Mouse (Mus musculus) lung, postnatal 25 days (tissue): ENCODE measurements at regions not wholly inside any gene's neighbourhood (a gene's known extent, or its start where the extent isn't known, plus 50 kb on each side); places are given as distances from the start of the nearest gene placed in this dataset.

Source experiments
- DNase-seq: peaks from one replicate; pipeline ENCODE4 v3.0.0; 2022; ENCODE audit warnings: low spot score

DNA sequence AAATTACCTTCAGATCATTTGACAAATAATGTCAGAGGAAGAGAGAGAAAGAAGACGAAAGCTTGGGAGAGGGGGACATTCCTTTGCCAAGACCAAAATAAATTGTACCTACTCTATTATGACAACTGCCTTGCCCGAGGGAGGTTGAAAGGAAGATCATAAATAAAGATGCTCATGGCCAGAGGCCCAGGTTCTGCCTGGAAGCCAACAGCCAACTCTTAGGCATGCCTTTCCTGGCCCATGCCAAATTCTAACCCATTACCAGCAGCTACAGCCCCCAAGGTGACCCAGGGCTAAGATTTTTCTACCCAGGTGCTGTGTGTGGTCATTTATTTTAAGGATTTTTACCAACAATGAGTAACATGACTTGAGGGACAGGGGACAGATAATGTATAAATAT, 54.9 kb downstream of the Cbln1 start:
- DNase-seq, result no peak

DNA sequence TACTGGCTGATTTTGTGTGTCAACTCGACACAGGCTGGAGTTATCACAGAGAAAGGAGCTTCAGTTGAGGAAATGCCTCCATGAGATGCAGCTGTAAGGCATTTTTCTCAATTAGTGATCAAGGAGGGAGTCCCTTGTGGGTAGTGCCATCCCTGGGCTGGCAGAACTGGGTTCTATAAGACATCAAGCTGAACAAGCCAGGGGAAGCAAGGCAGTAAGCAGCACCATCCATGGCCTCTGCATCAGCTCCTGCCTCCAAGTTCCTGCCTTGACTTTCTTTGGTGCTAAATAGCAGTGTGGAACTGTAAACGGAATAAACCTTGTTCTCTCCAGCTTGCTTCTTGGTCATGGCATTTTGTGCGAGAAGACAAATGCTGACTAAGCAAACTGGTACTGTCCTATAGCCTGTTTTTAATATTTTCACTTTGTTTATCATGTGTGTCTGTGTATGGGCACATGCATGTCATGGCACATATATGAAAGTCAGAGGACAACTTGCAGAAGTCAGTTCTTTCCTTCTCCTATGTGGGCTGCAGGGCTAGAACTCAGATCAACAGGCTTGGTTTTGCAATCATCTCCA, 57.3 kb downstream of the Cbln1 start:
- DNase-seq, result no peak

DNA sequence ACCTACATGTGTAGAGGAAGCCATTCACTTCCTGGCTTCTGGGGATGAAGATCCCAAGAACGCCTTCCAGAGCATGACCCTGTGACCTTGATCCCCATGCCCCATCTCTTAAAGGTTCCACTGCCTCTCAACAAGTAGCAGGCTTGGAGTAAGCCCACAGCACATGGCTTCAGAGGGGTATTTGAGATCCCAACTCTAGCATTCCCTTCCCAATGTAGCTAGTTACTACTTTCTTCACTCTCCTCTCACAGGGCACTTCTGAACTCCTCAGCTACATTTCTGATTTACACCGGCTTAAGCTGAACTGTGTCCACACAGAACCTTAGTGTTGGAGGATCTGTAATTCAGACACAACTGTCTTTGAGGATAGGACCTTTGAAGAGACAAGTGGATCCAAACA, 83.4 kb downstream of the Cbln1 start:
- no peak for DNase-seq

DNA sequence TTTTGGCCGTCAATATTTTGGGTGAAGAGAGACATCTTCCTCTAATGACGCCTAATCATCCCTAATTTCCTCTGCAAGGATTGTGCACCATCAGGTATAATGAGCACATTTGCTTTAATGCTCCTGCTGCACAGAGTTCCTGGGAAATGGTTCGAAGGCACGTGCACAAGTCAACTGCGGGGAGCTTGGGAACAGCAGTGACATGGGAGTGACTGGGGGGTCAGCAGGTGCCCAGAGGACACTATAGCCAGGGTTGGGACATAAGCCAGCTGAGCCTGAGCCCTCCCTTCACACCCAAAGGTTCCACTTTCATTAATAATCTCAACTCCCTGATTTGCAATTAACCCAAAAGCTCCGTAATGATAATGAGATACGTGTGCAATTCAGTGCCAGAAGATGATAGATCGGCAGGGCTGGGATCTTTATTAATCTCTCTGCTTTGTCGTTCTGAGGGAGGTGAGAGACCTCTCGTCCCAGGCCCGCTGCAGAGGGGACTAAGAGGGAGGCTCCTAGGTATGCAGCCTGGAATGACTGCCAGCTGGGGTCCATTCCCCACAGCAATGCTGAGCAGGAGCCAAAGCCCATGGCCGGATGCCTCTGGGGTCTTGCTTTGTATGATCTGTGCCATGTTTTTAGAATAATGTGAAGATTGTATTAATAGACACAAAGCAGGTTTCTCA, 88.7 kb downstream of the Cbln1 start:
- no peak for DNase-seq

DNA sequence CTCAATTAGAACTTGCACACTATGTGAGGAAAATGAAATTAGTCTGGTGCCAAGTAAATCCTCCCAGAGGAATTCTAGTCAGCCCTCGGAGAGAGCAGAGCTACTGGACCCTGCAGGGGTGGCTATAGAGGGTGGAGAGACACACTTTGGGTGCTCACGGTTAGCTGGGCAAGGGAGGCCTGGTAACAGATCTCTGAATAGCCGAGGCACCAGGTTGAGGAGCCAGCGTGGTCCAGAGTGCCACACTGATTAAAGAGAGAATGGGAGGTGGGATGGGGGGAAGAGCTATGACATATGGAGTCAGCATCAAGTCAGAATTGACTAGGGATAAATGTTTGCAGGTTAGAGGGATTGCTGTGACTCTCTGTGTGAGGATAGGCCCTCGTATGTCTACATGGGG, 90.1 kb downstream of the Cbln1 start:
- DNase-seq, result no peak

DNA sequence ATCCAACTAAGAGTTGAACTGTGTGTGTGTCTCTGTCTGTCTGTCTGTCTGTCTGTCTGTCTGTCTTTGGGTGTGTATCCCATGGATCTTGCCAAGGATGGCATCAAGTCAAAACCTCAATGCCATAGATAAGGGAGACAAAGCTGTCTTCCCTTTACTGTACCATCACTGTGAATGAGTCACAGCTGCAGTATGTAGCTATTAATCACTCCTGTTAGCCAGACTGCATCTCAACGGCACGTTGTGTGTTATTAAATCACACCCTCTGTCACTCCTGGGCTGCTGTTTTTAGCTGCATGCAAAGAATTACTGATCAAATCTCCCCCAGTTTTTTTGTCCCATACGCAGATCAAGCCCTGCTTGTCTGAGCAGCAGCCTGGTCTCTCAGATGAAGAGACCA, 91.6 kb downstream of the Cbln1 start:
- no peak for DNase-seq

DNA sequence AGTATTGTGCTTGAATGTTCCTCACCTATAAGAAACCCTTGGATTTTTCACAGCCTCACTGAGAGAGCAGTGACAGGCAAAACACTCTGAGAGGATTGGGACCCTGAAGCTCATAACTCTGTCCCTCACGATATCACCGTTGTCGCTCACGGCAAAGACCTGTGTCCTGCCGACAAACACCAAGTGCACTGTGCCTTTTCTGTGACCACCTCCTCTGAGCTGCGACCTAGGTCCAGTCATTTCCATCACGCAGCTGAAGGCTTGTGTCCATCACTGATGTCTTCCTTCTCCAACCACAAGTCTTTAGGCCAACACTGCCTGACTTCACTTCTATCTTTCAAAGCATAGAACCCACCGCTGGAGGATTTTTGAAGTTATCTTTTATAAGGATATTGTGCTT, 93.1 kb downstream of the Cbln1 start:
- DNase-seq, result no peak

DNA sequence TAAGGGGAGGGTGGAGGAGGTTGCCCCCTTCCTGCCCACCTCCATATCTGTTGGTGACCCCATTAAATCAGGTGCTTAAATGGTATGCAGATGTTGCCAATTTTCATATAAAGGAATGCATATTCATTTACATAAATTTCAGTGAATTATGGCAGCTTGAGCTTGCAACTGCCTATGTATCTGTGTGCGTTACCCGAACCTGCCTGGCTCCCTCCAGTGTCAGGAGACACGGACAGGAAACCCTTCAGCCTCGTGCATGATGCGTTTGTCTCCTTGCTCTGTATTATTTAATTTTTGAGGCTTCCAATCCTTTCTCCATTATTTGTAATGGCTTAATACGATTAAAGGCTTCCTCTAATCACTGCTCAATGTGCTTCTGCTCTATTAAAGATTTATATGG, 98.4 kb downstream of the Cbln1 start:
- no peak for DNase-seq

DNA sequence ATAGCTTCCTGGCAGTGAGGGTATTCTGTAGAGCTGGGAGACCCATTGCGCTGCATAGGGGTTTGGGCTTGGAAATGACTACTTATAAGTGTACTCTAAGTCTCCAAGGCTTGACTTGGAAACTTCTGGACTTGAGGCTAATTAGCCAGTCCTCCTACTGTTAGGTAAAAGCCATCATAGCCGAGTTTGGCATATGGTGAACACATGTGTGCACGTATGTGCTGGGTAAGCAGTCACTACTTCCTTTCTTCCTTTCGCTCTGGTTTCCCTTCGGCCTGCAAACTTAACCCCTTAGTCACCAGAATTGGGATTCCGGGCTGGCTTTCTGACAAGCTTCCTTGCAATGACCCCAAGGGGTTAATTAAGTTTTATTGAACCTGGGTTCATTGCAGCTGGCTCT, 98.9 kb downstream of the Cbln1 start:
- no peak for DNase-seq

DNA sequence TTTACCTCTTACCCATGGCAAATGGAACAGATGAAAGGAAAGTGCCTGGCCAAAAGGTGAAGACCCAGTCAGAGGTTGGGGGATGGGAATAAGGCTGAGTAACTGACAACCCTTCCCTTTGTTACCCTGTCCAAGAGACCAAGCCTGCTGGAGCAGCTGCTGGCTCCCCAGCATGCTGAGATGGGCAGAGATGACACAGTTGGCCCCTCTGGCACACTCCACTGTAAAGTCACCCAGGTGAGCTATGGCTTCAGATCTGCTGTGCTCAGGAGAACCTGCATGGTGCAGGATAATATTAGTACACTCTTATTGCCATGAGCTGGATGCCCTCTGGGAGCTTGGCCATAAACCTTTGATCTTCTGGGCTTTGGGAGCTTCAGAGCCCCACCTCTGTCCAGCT, 100.3 kb downstream of the Cbln1 start:
- no peak for DNase-seq

DNA sequence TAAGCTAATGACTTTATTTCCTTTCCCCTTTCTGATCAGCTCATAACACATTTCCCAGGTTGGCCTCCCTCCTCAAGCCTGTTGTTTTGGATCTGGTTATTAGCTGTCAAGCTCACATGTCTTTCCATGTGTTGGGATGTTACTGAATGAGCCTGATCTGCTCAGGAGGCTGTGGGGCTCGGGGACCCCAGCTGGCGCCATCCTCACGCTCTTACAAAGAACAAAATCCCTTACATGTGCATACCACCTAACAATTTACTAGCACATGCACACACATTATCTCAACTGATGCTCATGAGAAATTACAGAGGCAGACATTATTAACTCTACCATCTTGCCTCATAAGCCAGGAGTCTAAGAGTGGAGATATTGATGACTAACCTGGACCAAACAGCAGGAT, 102.2 kb downstream of the Cbln1 start:
- DNase-seq, result no peak

DNA sequence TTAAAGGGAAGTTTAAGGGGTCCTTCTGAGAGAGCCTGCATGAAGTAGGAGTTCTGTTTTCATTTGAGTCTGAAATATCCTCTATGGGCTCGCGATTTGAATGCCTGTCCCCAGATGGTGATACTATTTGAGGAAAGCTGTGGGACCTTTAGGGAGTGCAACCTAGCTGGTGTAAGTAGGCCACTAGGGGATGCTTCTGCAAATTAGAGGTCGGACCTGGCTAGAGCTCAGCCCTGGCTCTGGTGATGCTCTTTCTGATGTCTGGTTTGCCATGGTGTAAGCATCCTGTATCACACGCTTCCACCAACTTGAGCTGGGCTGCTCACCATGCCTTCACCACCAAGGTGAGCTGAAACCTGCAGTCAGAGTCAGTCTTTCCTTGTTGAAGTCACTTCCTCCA, 121.9 kb downstream of the Cbln1 start:
- no peak for DNase-seq

DNA sequence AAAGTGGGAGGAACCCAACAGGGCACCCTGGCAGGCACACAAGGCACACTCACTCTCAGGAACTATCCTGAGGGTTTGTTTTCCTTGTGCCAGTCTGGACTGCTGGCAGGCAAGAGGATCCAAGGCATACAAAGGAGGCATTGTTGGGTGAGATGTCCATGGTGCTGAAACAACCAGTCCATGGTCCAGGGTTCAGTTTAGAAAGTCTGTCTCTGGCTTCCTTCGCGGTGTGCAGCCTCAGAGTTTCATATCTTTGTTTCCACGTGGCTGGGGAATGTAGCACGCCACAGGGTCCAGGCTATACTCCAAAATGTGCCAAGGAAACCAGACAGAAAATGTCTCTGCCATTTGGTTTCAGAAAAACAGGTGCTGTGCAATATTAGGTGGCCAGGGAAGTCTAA, 122.6 kb downstream of the Cbln1 start:
- DNase-seq, result no peak

DNA sequence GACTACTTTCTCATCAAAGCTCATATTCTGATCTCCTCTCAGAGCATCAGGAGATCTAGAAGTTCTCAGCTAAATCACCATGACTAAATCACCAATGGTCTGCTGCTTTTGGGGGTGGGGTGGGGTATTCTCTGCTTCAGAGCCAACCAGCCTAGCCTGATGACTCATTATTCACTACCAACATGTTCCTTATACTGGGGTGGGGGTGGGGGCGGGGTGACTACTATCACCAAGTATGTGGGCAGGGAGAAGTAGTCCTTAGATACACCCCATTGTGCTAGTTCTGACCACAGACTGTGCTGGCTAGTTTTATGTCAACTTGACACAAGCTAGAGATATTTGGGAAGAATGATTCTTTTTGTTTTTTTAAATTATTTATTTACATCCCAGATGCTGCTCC, 143.0 kb downstream of the Cbln1 start:
- no peak for DNase-seq

DNA sequence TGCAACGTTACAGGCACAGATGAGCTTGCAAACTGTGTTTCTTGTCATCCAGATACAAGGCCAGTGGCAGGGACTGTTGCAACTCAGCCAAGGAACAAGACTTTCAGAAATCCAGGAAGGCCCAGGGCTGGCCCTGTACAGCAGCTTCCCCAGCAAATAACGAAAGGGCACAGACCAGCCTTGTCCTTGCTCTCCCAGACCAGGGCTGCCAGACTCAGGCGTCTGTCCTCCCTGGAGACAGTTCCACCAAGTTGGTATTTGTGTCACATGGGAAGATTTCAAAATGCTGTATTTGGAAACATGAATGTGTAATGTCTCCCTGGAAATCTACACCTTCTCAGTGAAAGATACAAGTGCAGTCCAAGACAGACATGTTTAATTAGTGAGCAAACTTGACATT, 157.8 kb downstream of the Cbln1 start:
- DNase-seq, result no peak

DNA sequence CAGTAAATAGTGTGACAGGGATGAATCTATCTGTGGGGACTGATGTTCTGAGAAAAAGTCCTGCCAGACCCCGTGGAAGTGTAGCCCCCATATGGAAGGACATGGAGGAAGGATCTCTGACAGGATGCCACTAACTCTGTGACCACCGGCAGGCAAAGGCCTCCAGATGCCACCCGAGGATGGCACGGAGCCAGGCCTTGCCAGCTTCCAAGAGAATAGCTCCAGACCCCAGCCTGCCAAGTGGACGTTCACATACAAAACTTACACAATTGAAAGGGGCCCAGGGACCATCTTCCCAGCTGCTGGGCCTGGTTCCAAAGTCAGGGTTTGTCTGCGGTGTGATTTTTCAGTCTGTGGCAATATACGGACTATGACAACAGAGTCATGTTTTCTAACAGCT, 161.1 kb downstream of the Cbln1 start:
- DNase-seq, result no peak

DNA sequence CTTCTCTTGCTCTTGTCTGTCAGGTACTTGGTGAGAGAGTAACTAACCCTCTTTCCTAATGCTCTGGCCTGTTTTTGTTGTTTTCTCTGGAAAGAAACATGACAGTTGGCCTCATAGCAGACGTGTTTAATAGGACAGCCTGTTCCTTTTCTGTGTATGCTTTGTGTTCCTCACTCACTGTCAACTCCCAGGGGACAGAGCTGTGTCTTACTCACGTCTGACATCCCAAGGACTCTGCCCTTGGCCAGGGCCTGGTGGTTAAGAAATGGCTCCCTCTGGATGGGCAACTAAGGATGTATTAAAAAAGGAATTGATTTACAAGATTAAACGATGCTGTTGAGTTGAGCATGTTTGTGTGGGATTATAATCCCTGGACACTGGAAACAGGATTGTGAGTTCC, 164.1 kb downstream of the Cbln1 start:
- DNase-seq, result no peak

DNA sequence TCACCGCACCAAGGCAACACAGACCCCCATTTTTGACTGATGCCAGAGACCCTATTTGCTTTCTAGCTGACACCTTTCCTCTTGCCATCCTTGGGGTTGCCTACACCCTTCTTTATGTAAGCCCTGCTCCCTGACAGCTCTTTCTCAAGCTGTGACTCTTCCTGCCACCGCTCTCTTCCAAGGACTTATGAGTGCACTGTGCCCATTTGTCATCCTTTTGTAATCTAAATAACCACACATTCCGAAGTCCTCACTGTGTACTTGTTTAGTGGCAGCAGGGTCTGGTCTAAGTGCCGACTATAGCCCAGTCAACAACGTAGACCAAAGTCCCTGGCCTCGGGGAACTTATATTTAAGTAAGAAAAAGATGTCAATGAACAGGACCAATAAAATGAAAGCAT, 167.4 kb downstream of the Cbln1 start:
- no peak for DNase-seq

DNA sequence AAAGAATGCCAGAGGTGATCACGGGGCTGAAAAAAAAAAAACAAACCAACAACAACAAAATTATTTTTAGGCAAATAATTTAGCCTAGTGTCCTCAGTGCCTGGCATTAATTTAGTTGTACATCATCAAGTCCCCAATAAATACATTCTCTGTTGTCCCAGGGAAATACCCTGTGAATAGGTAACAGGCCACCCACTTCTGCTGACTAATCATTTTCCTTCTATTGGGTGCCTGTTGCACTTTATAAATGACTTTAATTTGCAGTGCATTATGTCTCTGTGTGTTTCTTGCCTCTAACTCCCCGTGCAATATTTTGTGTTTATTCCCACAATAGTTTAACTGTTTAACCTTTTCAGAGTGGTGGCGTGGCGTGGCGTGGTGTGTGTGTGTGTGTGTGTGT, 168.9 kb downstream of the Cbln1 start:
- no peak for DNase-seq

DNA sequence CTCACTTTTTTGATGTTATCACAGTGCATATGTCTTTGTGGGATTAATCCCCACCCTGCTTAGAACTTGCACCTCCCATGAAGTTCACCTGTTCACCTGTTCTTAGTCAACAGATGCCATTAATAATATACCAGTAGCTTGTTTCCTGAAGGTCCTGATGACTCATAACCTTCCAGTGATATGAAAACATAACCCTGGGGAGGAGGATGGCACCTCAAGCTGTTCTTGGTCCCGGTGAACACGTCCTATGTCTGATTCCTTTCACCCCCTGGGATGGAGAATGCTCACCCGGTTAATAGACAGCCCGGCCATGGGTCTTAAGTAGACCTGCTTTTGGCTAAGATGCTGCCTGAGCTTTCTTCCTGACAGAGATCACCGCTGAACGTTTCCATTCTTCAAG, 174.6 kb downstream of the Cbln1 start:
- DNase-seq, result no peak

DNA sequence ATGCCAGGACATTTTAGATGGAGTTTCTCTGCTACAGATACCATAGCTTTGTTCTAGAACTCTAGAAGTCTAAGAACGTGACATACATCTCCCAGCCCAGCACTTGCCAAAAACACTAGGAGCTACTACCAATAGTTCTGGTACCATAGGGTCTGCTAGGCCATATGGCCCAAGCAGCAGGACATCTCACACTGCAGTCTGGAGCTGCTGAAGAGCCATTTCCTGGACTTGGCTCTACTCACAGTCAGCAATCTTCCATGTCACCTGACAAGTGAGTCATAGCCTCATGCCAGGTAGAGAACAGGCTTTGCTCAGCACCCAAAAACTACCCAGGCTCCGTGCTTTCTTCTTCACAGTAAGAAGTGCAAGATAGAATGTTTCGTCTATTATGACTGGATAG, 175.1 kb downstream of the Cbln1 start:
- DNase-seq, result no peak

DNA sequence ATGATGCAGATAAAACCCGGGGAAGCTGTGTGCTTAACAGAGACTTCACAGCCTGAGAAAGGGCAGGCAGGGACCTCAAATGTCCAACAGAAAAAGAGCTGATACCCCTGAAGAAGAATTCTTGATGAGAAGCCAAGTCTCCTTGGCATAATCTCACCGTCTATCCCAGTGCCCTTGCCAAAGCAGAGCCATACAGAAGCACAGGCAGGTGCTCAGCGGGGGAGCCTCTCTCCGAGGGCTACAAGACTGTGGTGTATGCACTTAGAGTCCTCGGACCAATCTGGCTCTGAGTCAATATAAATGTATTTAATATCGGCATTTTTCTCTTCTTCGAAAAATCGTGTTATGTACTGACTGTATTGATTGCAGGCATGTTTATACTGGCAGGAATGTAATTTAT, 186.3 kb downstream of the Cbln1 start:
- no peak for DNase-seq

DNA sequence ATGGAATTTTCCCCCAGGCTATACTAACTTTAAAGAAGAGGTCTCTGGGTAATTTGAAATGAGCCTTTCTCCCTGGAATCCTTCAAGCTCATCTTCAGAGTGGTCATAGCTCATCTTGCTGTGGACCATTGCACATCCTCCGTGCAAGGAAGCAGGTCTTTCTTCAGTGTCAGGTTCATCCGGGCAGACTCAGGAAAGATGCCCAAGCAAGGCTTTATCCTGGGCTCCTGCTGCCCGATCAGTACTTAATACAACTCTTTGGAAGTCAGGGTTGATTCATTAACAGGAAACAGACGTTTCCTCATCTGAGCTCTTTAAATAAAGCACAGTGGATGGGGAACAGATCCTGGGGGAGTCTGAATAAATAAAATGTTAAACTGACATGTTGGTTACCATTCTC, 188.1 kb downstream of the Cbln1 start:
- no peak for DNase-seq

DNA sequence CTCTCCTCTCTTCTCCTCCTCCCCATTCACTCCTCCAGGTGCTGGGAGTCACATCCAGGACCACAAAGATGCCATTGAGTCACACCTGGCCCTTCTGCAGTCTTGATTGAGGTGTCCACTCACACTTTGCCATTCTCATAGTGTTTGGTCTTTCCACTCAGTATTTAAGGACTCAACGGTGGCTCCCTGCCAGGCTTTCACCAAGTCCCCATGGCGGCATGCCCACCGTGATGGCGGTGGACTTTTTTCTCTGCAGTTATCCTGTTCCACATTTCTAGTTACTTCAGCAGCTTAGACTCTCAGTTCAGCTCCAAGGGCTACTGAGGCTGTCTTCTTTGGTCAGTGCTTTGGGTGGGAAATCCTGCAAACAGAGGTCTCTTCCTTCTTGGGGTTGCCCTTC, 189.9 kb downstream of the Cbln1 start:
- DNase-seq, result no peak

DNA sequence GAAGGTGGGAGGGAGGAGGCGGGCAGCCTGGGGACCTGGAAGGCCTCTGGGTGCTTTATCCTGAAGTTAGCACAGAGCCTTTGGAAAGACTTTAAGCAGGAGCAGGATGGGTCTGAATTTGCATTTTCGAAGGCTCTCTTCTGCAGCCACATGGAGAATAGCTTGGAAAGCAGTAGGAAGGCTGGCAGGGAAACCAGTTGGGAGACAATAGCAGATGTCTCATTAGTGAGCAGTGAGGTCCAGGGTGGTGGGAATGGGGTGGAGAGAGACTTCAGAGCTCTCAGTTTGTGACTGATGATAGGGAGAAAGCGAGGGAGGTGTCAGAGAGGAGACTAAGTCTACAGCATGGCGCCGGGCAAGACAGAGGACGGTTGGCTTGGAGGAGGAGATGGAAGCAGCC, 199.1 kb downstream of the Cbln1 start:
- DNase-seq, result no peak
